Mouse (Mus musculus): ENCODE results near the gene Cnot11. TPM values are rescaled to one million over a fixed set of nuclear protein-coding genes. Genes with fewer than 3 reads are reported as not detected.
A peak's percentile ranks its signal among the peaks of the same experiment; 100 is the strongest.

The Cnot11 gene
- polyA plus RNA-seq, 1 experiment from 2014 or later: 10.0 TPM

GRCm38 (mm10) chr1:39521326-39521725, 13.5 kb upstream of the Cnot11 start:
- TF ChIP-seq EP300 (IDR thresholded peaks at IDR 0.05) (no peak), CTCF (IDR thresholded peaks at IDR 0.05) (no peak)
- ATAC-seq: no peak
- H3K4me2 ChIP-seq (replicated peaks; ENCODE audit: low read depth, low read length): no peak overlapping the region
- WGBS: 84% methylated on average over 7 of the region's 7 CpGs
- no peaks in the 10 kb centered on the region for H3K27me3 ChIP-seq (replicated peaks; ENCODE audit: insufficient read depth, low read length)
- no peaks in the 10 kb centered on the region for H3K36me3 ChIP-seq (ENCODE audit: insufficient read depth, low read length)
- H3K27ac ChIP-seq (ENCODE audit: low read length): no peak overlapping the region
- no peak overlapping the region for H3K9ac ChIP-seq (replicated peaks; ENCODE audit: low read depth)
- no peak overlapping the region for H3K4me3 ChIP-seq (ENCODE audit: low read depth, low read length)
- no peak for DNase-seq (ENCODE audit: low spot score)
- H3K9me3 ChIP-seq (ENCODE audit: low read length): no peaks in the 10 kb centered on the region
- no peaks in the 10 kb centered on the region for H3K4me1 ChIP-seq (ENCODE audit: insufficient read depth, low read depth, low read length)

DNA sequence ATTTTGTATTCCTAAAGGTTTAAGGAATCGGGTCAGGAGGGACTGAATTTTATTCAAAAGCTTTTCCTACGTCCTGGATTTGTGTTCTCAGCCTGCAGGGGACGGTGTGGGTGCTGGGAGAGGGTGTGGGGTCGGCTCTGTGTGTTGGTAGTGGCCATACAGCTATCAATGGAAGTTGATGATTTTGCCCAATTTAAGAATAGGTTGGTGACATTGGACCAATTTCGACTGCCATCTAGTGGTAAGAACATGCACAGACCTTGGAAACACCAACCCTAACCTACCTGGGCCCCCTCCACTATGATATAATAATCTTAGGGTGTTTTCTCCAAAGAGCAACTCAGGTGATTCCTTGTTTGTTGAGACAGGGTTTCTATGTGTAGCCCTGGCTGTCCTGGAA, 12.3 kb upstream of the Cnot11 start:
- Histone ChIP-seq H3K27me3 (replicated peaks; ENCODE audit: insufficient read depth, low read length) (no peaks in the 10 kb centered on the region), H3K27ac (ENCODE audit: low read length) (no peak overlapping the region), H3K36me3 (ENCODE audit: insufficient read depth, low read length) (no peaks in the 10 kb centered on the region), H3K9me3 (ENCODE audit: low read length) (no peaks in the 10 kb centered on the region), H3K4me1 (ENCODE audit: insufficient read depth, low read depth, low read length) (no peaks in the 10 kb centered on the region), H3K4me2 (replicated peaks; ENCODE audit: low read depth, low read length) (no peak overlapping the region), H3K4me3 (ENCODE audit: low read depth, low read length) (no peak overlapping the region), H3K9ac (replicated peaks; ENCODE audit: low read depth) (no peak overlapping the region)
- DNase-seq (ENCODE audit: low spot score) (peak; percentile 58), ATAC-seq (0 out of 2 replicates have a peak, but pooled peaks have one; percentile 37)
- TF ChIP-seq EP300 (IDR thresholded peaks at IDR 0.05): no peak
- TF ChIP-seq CTCF (IDR thresholded peaks at IDR 0.05): peak; percentile 79
- WGBS: 22% methylated on average over 5 of the region's 5 CpGs

GRCm38 (mm10) chr1:39525763-39526162, 9.0 kb upstream of the Cnot11 start:
- no peak for TF ChIP-seq CTCF (IDR thresholded peaks at IDR 0.05)
- TF ChIP-seq EP300 (IDR thresholded peaks at IDR 0.05): no peak

DNA sequence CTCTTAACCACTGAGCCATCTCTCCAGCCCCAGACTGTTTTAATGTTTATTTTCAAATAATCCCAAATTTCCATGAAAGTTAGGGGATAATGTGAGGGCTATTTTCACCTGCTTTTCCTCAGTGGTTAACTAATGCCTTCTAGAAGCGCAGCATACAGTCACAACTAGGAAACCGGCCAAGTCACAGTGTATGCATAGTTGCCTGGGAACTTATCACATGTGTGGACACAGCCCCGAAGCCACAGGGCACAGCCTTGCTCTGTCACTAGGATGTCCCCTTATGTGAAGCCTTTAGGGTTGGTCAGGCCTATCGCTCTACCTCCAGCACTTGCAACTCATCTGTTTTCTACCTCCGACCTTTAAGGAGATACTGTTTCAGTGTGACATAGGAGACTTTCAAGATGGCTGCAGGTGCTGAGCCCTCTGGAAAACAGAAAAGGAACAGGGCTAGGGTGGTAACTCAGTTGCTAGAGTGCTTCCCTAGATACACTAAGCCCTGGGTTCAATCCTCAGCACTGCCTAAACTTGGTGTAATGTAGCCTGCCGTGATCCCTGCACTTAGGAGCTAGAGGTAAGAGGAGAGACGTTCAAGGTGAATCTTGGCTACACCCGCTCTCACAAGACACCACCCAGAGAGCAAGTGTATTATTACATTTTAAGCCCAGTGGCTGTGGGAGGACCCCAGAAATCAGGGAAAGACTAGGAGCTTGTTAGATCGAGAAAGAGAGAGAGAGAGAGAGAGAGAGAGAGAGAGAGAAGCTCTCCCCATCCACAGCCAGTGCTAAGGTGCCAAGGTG, 8.2 kb upstream of the Cnot11 start:
- Histone ChIP-seq H3K9me3 (ENCODE audit: low read length) (no peaks in the 10 kb centered on the region), H3K4me1 (ENCODE audit: insufficient read depth, low read depth, low read length) (no peaks in the 10 kb centered on the region), H3K4me2 (replicated peaks; ENCODE audit: low read depth, low read length) (no peak overlapping the region), H3K36me3 (ENCODE audit: insufficient read depth, low read length) (no peaks in the 10 kb centered on the region), H3K27ac (ENCODE audit: low read length) (no peak overlapping the region), H3K27me3 (replicated peaks; ENCODE audit: insufficient read depth, low read length) (no peaks in the 10 kb centered on the region), H3K9ac (replicated peaks; ENCODE audit: low read depth) (no peak overlapping the region), H3K4me3 (ENCODE audit: low read depth, low read length) (no peak overlapping the region)
- no peak for TF ChIP-seq EP300 (IDR thresholded peaks at IDR 0.05)
- TF ChIP-seq CTCF (IDR thresholded peaks at IDR 0.05): no peak
- WGBS: 76% methylated on average over 9 of the region's 9 CpGs
- DNase-seq (ENCODE audit: low spot score) (no peak), ATAC-seq (no peak)

More at GRCm38 (mm10) chr1:39525763-39526162, 9.0 kb upstream of the Cnot11 start:
- H3K4me2 ChIP-seq (replicated peaks; ENCODE audit: low read depth, low read length): no peak overlapping the region
- H3K4me1 ChIP-seq (ENCODE audit: insufficient read depth, low read depth, low read length): no peaks in the 10 kb centered on the region
- H3K36me3 ChIP-seq (ENCODE audit: insufficient read depth, low read length): no peaks in the 10 kb centered on the region
- H3K9ac ChIP-seq (replicated peaks; ENCODE audit: low read depth): no peak overlapping the region
- 60% methylated on average over 7 of the region's 7 CpGs for WGBS
- H3K9me3 ChIP-seq (ENCODE audit: low read length): no peaks in the 10 kb centered on the region
- ATAC-seq (peak; percentile 40; the same call in 1 of the 2 replicates), DNase-seq (ENCODE audit: low spot score) (peak; percentile 65)
- no peak overlapping the region for H3K27ac ChIP-seq (ENCODE audit: low read length)
- no peaks in the 10 kb centered on the region for H3K27me3 ChIP-seq (replicated peaks; ENCODE audit: insufficient read depth, low read length)
- H3K4me3 ChIP-seq (ENCODE audit: low read depth, low read length): no peak overlapping the region

- H3K4me2 ChIP-seq (replicated peaks; ENCODE audit: low read depth, low read length): no peak overlapping the region
- no peaks in the 10 kb centered on the region for H3K9me3 ChIP-seq (ENCODE audit: low read length)
- no peak overlapping the region for H3K9ac ChIP-seq (replicated peaks; ENCODE audit: low read depth)
- no peak overlapping the region for H3K4me3 ChIP-seq (ENCODE audit: low read depth, low read length)
- no peak overlapping the region for H3K27ac ChIP-seq (ENCODE audit: low read length)
- 11% methylated on average over 7 of the region's 7 CpGs for WGBS
- ATAC-seq (peak; percentile 65; the same call in 1 of the 2 replicates), DNase-seq (ENCODE audit: low spot score) (peak; percentile 83)
- no peaks in the 10 kb centered on the region for H3K27me3 ChIP-seq (replicated peaks; ENCODE audit: insufficient read depth, low read length)
- TF ChIP-seq CTCF (IDR thresholded peaks at IDR 0.05) (peak; percentile 91), EP300 (IDR thresholded peaks at IDR 0.05) (no peak)
- no peaks in the 10 kb centered on the region for H3K36me3 ChIP-seq (ENCODE audit: insufficient read depth, low read length)
- H3K4me1 ChIP-seq (ENCODE audit: insufficient read depth, low read depth, low read length): no peaks in the 10 kb centered on the region
Measured at GRCm38 (mm10) chr1:39527432-39527831, 7.4 kb upstream of the Cnot11 start.

- H3K4me3 ChIP-seq (ENCODE audit: low read depth, low read length): no peak overlapping the region
- ATAC-seq: no peak
- H3K4me2 ChIP-seq (replicated peaks; ENCODE audit: low read depth, low read length): no peak overlapping the region
- H3K4me1 ChIP-seq (ENCODE audit: insufficient read depth, low read depth, low read length): no peaks in the 10 kb centered on the region
- H3K27ac ChIP-seq (ENCODE audit: low read length): no peak overlapping the region
- DNase-seq (ENCODE audit: low spot score): no peak
- H3K9ac ChIP-seq (replicated peaks; ENCODE audit: low read depth): no peak overlapping the region
- no peaks in the 10 kb centered on the region for H3K36me3 ChIP-seq (ENCODE audit: insufficient read depth, low read length)
- WGBS: 77% methylated on average over 6 of the region's 6 CpGs
- H3K27me3 ChIP-seq (replicated peaks; ENCODE audit: insufficient read depth, low read length): no peaks in the 10 kb centered on the region
- no peaks in the 10 kb centered on the region for H3K9me3 ChIP-seq (ENCODE audit: low read length)
- no peak for TF ChIP-seq CTCF (IDR thresholded peaks at IDR 0.05)
- no peak for TF ChIP-seq EP300 (IDR thresholded peaks at IDR 0.05)
Measured at GRCm38 (mm10) chr1:39528319-39528718, 6.5 kb upstream of the Cnot11 start.

Measured in lung, postnatal 0 days (tissue).